Mouse (Mus musculus) forebrain, postnatal 0 days (tissue): Measurements from ENCODE around the gene Zfp597. TPM values are rescaled to one million over a fixed set of nuclear protein-coding genes. Genes with fewer than 3 reads are reported as not detected.
"Not testable (repeated sequence)": the region's sequence is repeated elsewhere in the genome, so short reads cannot be mapped to it uniquely, and the experiment has no call there.

Experiments used
- ATAC-seq: fragments of 200-750 bp; cut with Nextera tagmentation; 2 replicates; pipeline ENCODE4 v1.8.0; 2017; ENCODE audit warnings: mild to moderate bottlenecking, moderate library complexity
- DNase-seq: peaks from one replicate; pipeline ENCODE4 v3.0.0-alpha.2; 2015
- H3K27ac ChIP-seq: fragments of 300-500 bp; sonication (generic); 2 replicates; pipeline ENCODE4 v1.5.1; 2014; ENCODE audit warnings: low read depth, mild to moderate bottlenecking, antibody characterized with exemption, low read length, moderate library complexity, mixed read lengths
- H3K27me3 ChIP-seq: fragments of 300-500 bp; sonication (generic); 2 replicates; pipeline ENCODE4 v1.6.1; 2014; ENCODE audit warnings: mild to moderate bottlenecking, low read length, mixed read lengths; ENCODE audit not compliant: insufficient read depth
- H3K36me3 ChIP-seq: fragments of 300-500 bp; sonication (generic); 2 replicates; pipeline ENCODE4 v1.6.1; 2014; ENCODE audit warnings: mild to moderate bottlenecking, moderate library complexity; ENCODE audit not compliant: insufficient read depth
- H3K4me1 ChIP-seq: fragments of 300-500 bp; sonication (generic); 2 replicates; pipeline ENCODE4 v1.6.1; 2014; ENCODE audit warnings: antibody characterized with exemption; ENCODE audit not compliant: insufficient read depth
- H3K4me2 ChIP-seq: fragments of 300-500 bp; sonication (generic); 2 replicates; pipeline ENCODE4 v1.6.1; 2014; ENCODE audit warnings: low read depth, mild to moderate bottlenecking, moderate library complexity
- H3K4me3 ChIP-seq: fragments of 300-500 bp; sonication (generic); 2 replicates; pipeline ENCODE4 v1.5.1; 2014; ENCODE audit warnings: low read depth, low read length, mixed read lengths
- H3K9ac ChIP-seq: fragments of 300-500 bp; sonication (generic); 2 replicates; pipeline ENCODE4 v1.6.1; 2014; ENCODE audit warnings: mild to moderate bottlenecking
- H3K9me3 ChIP-seq: fragments of 300-500 bp; sonication (generic); 2 replicates; pipeline ENCODE4 v1.6.1; 2016; ENCODE audit warnings: low read length
- CTCF ChIP-seq: sonication (generic); IDR thresholded peaks from 2 replicates; pipeline ENCODE4 v1.5.1; 2016; ENCODE audit warnings: antibody characterized with exemption, control low read depth, low read depth
- WGBS: fragments of 180-500 bp; shearing (Covaris S2); extraction: QIAGEN DNeasy Blood & Tissue Kit; methylation state at CpG from one replicate; pipeline ENCODE4 v1.1.7; 2014; 5-methylcytosine and 5-hydroxymethylcytosine counted together
- polyA plus RNA-seq: library from polyadenylated mRNA; unstranded; fragments of >200 nt; fragmentation: Nextera tagmentation; extraction: Ambion mirVana; gene quantifications from 2 replicates; pipeline ENCODE4 v1.2.1, GENCODE M21; 2015
- total RNA-seq: library from RNA; depleted of rRNA; stranded (reverse); fragments of >200 nt; gene quantifications from 2 replicates; pipeline ENCODE4 v1.2.3, GENCODE M21; 2014

Zfp597 gene
- total and polyA plus RNA-seq, 2 experiments from 2014 or later: 10.4 to 54.8 TPM

DNA sequence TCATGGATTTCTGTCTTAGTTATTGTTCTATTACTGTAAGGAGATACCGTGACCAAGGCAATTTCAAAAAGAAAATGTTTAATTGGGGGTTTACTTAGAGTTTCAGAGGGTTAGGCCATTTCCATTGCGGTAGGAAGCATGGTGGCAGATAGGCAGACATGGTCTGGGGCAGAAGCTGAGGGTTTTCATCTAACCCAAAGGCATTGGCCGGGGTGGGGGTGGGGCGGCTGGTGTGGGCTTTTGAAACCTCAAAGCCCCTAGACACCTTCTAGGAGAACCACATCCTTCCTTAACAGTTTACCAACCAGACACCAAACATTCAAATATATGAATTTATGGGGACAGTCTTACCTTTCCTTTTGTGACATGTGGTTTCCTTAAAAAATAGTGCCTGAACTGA lies 25.1 kb downstream of the Zfp597 start:
- Histone ChIP-seq H3K36me3 (peaks cover 36% of the 10 kb centered on the region), H3K9ac (no peak overlapping the region), H3K27me3 (no peaks in the 10 kb centered on the region), H3K4me3 (no peak overlapping the region), H3K4me1 (no peaks in the 10 kb centered on the region), H3K27ac (no peak overlapping the region), H3K4me2 (no peak overlapping the region), H3K9me3 (no peaks in the 10 kb centered on the region)
- 93% methylated on average over 4 of the region's 4 CpGs for WGBS
- ATAC-seq: no peak
- TF ChIP-seq CTCF: no peak
- no peak for DNase-seq

DNA sequence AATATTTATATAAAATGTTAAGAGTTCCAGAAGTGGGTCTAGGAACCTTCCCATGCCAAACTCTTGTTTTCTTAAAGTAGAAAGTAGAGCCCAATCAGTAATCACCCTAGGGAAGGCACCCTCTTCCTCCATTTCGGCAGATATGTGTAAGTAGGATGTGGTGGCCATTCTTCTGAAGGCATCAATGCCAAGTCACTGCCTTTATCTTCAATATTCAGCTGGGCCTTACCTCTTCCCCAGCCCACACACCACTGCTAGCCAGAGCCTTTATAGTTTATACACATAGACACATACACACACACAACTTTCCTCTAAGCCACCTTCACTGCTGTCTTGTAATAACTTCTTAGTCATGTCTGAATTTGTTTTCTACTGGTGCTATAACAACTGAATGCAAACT lies 28.6 kb downstream of the Zfp597 start:
- 82% methylated on average over 1 of the region's 1 CpGs for WGBS
- DNase-seq (no peak), ATAC-seq (no peak)
- Histone ChIP-seq H3K4me3 (no peak overlapping the region), H3K36me3 (peaks cover 26% of the 10 kb centered on the region), H3K4me1 (no peaks in the 10 kb centered on the region), H3K9me3 (no peaks in the 10 kb centered on the region), H3K9ac (no peak overlapping the region), H3K4me2 (no peak overlapping the region), H3K27ac (no peak overlapping the region), H3K27me3 (no peaks in the 10 kb centered on the region)
- TF ChIP-seq CTCF: no peak

DNA sequence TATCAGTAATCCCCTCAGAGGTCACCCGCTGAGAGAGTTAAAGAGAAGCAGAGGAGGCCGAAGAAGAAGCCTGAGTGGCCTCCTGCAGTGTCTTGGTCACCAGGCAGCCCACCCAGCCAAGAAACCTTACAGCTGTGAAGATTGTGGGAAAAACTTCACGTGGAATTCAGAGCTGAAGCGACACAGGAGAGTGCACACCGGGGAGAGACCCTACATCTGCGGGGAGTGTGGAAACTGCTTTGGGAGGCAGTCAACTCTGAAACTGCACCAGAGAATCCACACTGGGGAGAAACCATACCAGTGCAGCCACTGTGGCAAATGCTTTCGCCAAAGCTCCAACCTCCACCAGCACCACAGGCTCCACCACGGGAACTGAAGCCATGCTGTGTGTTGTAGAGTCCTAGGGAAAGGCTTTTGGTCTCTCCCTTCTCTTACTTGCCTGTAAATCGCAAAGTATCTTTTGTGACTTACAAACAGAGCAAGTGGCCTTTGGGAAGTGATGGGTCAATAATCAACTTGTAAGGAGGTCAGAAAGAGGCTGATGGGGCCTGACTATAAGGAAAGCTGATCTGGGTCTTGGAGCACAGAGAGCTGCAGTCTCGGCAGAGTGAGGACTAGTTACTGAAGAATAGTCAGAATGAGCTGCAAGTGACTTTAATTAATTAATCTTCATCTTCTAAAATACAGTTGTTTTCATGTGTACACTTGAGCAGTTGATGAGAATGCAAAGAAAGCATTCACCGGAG lies 29.8 kb downstream of the Zfp597 start:
- H3K36me3 ChIP-seq: peaks cover 23% of the 10 kb centered on the region; the same call in 1 of the 2 replicates
- H3K4me1 ChIP-seq: no peaks in the 10 kb centered on the region
- no peaks in the 10 kb centered on the region for H3K9me3 ChIP-seq
- no peak overlapping the region for H3K4me3 ChIP-seq
- TF ChIP-seq CTCF: no peak
- H3K9ac ChIP-seq: no peak overlapping the region
- H3K4me2 ChIP-seq: no peak overlapping the region
- 60% methylated on average over 11 of the region's 11 CpGs for WGBS
- no peaks in the 10 kb centered on the region for H3K27me3 ChIP-seq
- ATAC-seq (no peak), DNase-seq (no peak)
- no peak overlapping the region for H3K27ac ChIP-seq

DNA sequence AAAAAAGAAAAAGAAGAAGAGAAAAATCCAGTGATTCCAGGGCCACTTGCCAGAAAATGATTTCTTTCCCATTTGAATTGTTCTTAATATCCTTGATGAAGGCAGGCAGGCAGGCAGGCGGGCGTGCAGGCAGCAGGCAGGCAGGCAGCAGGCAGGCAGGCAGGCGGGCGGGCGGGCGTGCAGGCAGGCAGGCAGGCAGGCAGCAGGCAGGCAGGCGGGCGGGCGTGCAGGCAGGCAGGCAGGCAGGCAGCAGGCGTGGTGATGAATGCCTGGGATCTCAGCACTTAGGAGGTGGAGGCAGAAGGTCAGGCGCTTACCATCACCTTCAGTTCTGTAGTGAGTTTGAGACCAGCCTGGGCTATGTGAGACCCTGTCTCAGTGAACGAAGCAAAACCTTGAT lies 31.8 kb downstream of the Zfp597 start:
- Histone ChIP-seq H3K4me1 (peaks cover 4% of the 10 kb centered on the region), H3K9ac (no peak overlapping the region), H3K9me3 (no peaks in the 10 kb centered on the region), H3K36me3 (peaks cover 22% of the 10 kb centered on the region; the same call in 1 of the 2 replicates), H3K4me3 (no peak overlapping the region), H3K27ac (no peak overlapping the region), H3K4me2 (no peak overlapping the region), H3K27me3 (no peaks in the 10 kb centered on the region)
- no peak for TF ChIP-seq CTCF
- DNase-seq: no peak
- no peak for ATAC-seq
- WGBS: 46% methylated on average over 12 of the region's 12 CpGs

DNA sequence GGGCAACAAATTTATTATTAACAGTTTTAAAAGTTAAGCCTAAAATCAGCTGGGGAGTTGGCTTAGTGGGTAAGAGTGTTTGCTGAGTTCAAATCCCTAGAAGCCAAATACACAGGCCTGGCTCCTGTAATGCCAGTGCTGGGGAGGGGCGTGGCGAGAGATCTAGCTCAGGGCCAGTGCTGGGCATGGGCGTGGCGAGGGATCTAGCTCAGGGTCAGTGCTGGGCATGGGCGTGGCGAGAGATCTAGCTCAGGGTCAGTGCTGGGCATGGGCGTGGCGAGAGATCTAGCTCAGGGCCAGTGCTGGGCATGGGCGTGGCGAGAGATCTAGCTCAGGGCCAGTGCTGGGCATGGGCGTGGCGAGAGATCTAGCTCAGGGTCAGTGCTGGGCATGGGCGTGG lies 33.1 kb downstream of the Zfp597 start:
- not testable (repeated sequence) for H3K9me3 ChIP-seq, H3K27me3 ChIP-seq, H3K4me2 ChIP-seq, H3K9ac ChIP-seq, H3K4me1 ChIP-seq, H3K27ac ChIP-seq, DNase-seq, ATAC-seq, H3K4me3 ChIP-seq
- WGBS: 91% methylated on average over 13 of the region's 13 CpGs
- H3K36me3 ChIP-seq: peaks cover 14% of the 10 kb centered on the region; the same call in 1 of the 2 replicates

DNA sequence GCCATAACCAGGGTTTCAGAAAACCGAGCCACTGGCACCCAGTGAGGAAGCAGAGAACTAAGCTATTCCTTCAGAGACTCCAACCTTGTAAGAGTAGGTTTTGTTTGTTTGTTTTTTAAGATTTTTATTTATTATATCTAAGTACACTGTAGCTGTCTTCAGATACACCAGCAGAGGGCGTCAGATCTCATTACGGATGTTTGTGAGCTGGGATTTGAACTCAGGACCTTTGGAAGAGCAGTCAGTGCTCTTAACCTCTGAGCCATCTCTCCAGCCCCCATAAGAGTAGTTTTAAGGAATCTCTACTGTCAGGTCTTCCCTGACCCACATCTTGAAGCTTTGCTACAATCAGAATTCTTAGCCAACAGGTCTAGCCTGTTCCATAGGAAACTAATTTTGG lies 35.9 kb downstream of the Zfp597 start:
- Histone ChIP-seq H3K9me3 (no peaks in the 10 kb centered on the region), H3K27me3 (no peaks in the 10 kb centered on the region), H3K9ac (no peak overlapping the region), H3K36me3 (no peaks in the 10 kb centered on the region), H3K4me1 (peaks cover 8% of the 10 kb centered on the region), H3K4me3 (no peak overlapping the region), H3K27ac (no peak overlapping the region), H3K4me2 (no peak overlapping the region)
- 83% methylated on average over 3 of the region's 3 CpGs for WGBS
- TF ChIP-seq CTCF: 0 out of 2 replicates have a peak, but pooled peaks have one; percentile 8
- DNase-seq (no peak), ATAC-seq (no peak)

DNA sequence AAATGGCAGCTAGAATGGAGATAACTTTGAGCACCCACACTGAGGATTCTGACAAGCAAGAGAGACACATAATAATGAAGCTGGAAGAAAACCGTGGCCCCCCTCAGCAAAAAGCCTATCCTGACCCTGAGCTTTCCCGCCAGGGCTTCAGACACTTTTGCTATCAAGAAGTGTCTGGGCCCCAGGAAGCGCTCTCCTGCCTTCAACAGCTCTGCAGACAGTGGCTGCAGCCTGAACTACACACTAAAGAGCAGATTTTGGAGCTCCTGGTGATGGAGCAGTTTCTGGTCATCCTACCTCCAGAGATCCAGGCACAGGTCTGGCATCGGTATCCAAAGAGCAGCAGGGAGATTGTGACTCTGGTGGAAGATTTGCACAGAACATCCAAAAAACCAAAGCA lies 36.5 kb downstream of the Zfp597 start:
- H3K4me1 ChIP-seq: peaks cover 8% of the 10 kb centered on the region
- H3K4me2 ChIP-seq: peak overlapping the region; percentile 71
- ATAC-seq: no peak
- no peaks in the 10 kb centered on the region for H3K36me3 ChIP-seq
- no peak overlapping the region for H3K27ac ChIP-seq
- peak overlapping the region; percentile 54 for H3K4me3 ChIP-seq
- no peak for DNase-seq
- peak overlapping the region; percentile 64 for H3K9ac ChIP-seq
- H3K27me3 ChIP-seq: no peaks in the 10 kb centered on the region
- no peak for TF ChIP-seq CTCF
- 64% methylated on average over 4 of the region's 4 CpGs for WGBS
- H3K9me3 ChIP-seq: no peaks in the 10 kb centered on the region
